Mouse (Mus musculus): ENCODE measurements around the gene Myoz2. TPM values are rescaled to one million over a fixed set of nuclear protein-coding genes. Genes with fewer than 3 reads are reported as not detected.

Gene Myoz2
- polyA plus RNA-seq, 1 experiment from 2014 or later: not detected

DNA sequence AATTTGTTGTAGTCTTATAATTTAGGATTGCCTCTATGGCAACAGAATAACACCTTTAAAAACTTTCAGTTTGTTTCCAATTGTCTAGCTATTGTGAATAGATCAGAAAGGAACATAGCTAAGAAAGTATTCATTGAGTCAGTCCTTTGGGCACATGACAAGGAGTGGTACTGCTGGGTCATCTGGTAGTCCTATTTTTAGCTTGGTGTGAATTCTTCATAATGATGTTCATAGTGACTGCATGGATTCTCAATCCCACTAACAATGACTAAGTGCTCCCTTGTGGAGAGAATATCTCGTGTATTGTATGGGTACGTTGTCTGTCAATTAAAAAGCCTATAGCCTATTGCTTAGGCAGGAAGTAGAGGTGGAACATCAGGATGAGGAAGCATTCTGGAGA is 16.0 kb downstream of the Myoz2 start:
- H3K36me3 ChIP-seq (ENCODE audit: insufficient read depth, low read length): no peaks in the 10 kb centered on the region
- 84% methylated on average over 2 of the region's 2 CpGs for WGBS

DNA sequence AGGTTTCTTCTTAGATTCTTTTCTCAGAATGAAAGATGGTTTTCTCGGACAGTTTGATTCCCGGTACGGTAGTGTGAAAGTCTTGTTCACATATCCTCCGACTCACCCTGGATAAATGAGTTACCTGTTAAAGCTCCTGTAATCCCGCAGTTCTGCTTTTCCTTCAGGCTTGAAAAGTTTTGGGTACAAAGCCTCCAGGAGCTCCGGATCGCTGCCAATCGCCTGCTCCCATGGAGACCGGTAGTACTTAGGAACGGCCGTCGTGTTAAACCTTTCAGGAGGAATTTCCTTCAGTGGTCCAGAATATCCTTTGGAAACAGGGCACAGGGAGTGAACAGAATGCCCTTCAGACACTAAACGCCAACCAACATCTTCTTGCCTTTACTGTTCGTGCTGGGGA is 21.3 kb downstream of the Myoz2 start:
- Histone ChIP-seq H3K4me2 (ENCODE audit: low read length) (no peak overlapping the region), H3K36me3 (ENCODE audit: insufficient read depth, low read length) (no peaks in the 10 kb centered on the region), H3K9me3 (replicated peaks; ENCODE audit: low read length) (no peaks in the 10 kb centered on the region), H3K27me3 (ENCODE audit: insufficient read depth, low read length) (no peaks in the 10 kb centered on the region), H3K4me3 (replicated peaks; ENCODE audit: low read depth, low read length) (no peak overlapping the region), H3K27ac (no peak overlapping the region), H3K9ac (ENCODE audit: low read depth, low read length) (no peak overlapping the region), H3K4me1 (replicated peaks; ENCODE audit: insufficient read depth, low read length) (no peaks in the 10 kb centered on the region)
- no peak for DNase-seq (ENCODE audit: low spot score)
- ATAC-seq (replicated peaks; ENCODE audit: low FRiP score, low read depth): no peak
- no peak for TF ChIP-seq CTCF (IDR thresholded peaks at IDR 0.05; ENCODE audit: low read depth)
- 80% methylated on average over 14 of the region's 14 CpGs for WGBS

More for the DNA sequence above, 16.0 kb downstream of the Myoz2 start:
- H3K4me2 ChIP-seq (ENCODE audit: low read length): no peak overlapping the region
- DNase-seq (ENCODE audit: low spot score) (no peak), ATAC-seq (replicated peaks; ENCODE audit: low FRiP score, low read depth) (no peak)
- no peaks in the 10 kb centered on the region for H3K9me3 ChIP-seq (replicated peaks; ENCODE audit: low read length)
- no peaks in the 10 kb centered on the region for H3K27me3 ChIP-seq (ENCODE audit: insufficient read depth, low read length)
- no peak overlapping the region for H3K4me3 ChIP-seq (replicated peaks; ENCODE audit: low read depth, low read length)
- no peak overlapping the region for H3K27ac ChIP-seq
- H3K9ac ChIP-seq (ENCODE audit: low read depth, low read length): no peak overlapping the region
- TF ChIP-seq CTCF (IDR thresholded peaks at IDR 0.05; ENCODE audit: low read depth): no peak
- no peaks in the 10 kb centered on the region for H3K4me1 ChIP-seq (replicated peaks; ENCODE audit: insufficient read depth, low read length)

DNA sequence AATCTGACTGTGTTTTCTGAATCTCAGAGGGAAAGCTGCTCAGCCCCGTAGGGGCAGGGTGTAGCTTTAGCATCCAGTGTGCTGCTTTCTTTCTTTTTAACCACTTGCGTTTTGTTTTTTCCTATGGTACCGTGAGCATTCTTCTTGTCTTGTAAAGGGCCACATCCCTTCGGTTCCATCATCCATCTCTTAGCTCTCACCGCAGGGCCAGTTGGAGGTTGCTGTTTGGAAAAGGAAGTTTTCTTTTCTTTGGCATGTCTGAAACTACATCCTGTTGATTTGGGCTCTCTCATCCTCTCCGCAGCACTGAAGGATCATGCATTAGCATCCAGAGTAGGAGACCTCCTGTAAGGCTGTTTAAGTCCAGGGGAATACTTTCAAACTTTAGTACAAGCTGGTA is 25.4 kb downstream of the Myoz2 start:
- DNase-seq (ENCODE audit: low spot score) (peak; percentile 75), ATAC-seq (replicated peaks; ENCODE audit: low FRiP score, low read depth) (no peak)
- Histone ChIP-seq H3K36me3 (ENCODE audit: insufficient read depth, low read length) (no peaks in the 10 kb centered on the region), H3K9me3 (replicated peaks; ENCODE audit: low read length) (no peaks in the 10 kb centered on the region), H3K27me3 (ENCODE audit: insufficient read depth, low read length) (no peaks in the 10 kb centered on the region), H3K9ac (ENCODE audit: low read depth, low read length) (no peak overlapping the region), H3K4me3 (replicated peaks; ENCODE audit: low read depth, low read length) (no peak overlapping the region), H3K27ac (no peak overlapping the region), H3K4me2 (ENCODE audit: low read length) (no peak overlapping the region), H3K4me1 (replicated peaks; ENCODE audit: insufficient read depth, low read length) (no peaks in the 10 kb centered on the region)
- WGBS: 43% methylated on average over 6 of the region's 6 CpGs
- TF ChIP-seq CTCF (IDR thresholded peaks at IDR 0.05; ENCODE audit: low read depth): no peak

DNA sequence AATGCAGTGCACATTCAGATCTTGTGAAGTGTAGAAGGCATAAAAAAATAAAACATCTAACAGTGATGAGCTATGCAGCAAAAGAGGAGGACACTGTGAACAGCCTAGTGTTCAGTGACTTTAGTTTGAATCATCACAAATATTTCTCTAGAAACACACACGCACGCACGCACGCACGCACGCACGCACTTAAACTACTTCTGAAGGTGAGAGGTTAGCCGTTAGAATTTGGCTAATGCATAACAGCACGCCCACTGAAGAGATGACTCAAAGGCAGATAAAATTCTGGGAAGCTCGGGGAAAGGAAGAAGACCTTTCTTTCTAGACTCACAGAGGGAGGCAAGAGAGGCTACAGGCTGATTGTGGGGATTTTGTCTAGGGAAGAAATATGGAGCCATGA is 27.4 kb downstream of the Myoz2 start:
- Histone ChIP-seq H3K27ac (no peak overlapping the region), H3K4me3 (replicated peaks; ENCODE audit: low read depth, low read length) (no peak overlapping the region), H3K4me2 (ENCODE audit: low read length) (no peak overlapping the region), H3K36me3 (ENCODE audit: insufficient read depth, low read length) (no peaks in the 10 kb centered on the region), H3K27me3 (ENCODE audit: insufficient read depth, low read length) (no peaks in the 10 kb centered on the region), H3K4me1 (replicated peaks; ENCODE audit: insufficient read depth, low read length) (no peaks in the 10 kb centered on the region), H3K9me3 (replicated peaks; ENCODE audit: low read length) (no peaks in the 10 kb centered on the region), H3K9ac (ENCODE audit: low read depth, low read length) (no peak overlapping the region)
- TF ChIP-seq CTCF (IDR thresholded peaks at IDR 0.05; ENCODE audit: low read depth): no peak
- 64% methylated on average over 10 of the region's 10 CpGs for WGBS
- DNase-seq (ENCODE audit: low spot score) (no peak), ATAC-seq (replicated peaks; ENCODE audit: low FRiP score, low read depth) (no peak)

DNA sequence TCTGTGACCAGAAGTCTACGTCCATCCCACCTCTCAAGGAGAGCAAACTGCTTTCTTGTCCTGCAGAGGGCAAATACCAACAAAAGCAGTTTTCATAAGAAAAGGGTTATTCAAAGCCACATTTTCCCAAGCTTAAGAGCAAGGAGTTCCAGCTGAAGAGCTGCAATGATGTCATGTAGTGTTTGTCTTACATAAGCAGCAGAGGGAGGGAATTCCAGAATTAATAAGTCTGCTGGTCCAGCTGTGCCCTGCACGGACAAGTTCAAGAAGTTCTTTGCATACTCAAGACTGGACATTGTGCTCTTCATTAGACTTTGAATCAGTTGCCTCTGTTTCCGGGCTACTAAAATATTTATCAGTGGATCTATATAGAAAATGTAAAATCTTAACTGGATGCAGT is 33.8 kb downstream of the Myoz2 start:
- no peaks in the 10 kb centered on the region for H3K4me1 ChIP-seq (replicated peaks; ENCODE audit: insufficient read depth, low read length)
- no peaks in the 10 kb centered on the region for H3K9me3 ChIP-seq (replicated peaks; ENCODE audit: low read length)
- no peak for TF ChIP-seq CTCF (IDR thresholded peaks at IDR 0.05; ENCODE audit: low read depth)
- no peak overlapping the region for H3K4me3 ChIP-seq (replicated peaks; ENCODE audit: low read depth, low read length)
- no peaks in the 10 kb centered on the region for H3K36me3 ChIP-seq (ENCODE audit: insufficient read depth, low read length)
- WGBS: 68% methylated on average over 3 of the region's 3 CpGs
- H3K27ac ChIP-seq: no peak overlapping the region
- no peak overlapping the region for H3K4me2 ChIP-seq (ENCODE audit: low read length)
- no peaks in the 10 kb centered on the region for H3K27me3 ChIP-seq (ENCODE audit: insufficient read depth, low read length)
- DNase-seq (ENCODE audit: low spot score) (no peak), ATAC-seq (replicated peaks; ENCODE audit: low FRiP score, low read depth) (no peak)
- H3K9ac ChIP-seq (ENCODE audit: low read depth, low read length): no peak overlapping the region

DNA sequence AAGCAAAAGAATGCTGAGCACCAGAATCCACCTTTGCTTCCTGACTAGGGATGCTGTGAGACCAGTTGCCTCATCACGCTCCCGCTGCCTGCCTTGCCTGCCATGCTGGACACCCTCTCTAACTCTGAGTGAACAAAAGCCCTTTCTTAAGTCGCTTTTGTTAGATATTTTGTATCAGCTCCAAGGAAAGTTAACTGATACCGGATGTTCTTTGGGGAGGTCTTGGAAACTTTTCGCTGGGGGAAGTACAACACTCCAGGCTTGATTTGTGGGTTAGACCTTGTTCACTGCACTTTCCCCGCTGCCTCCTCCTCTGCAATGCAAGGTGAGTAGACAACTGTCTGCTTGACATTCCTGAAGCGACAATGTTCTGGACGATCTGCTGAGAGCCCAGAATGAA is 36.3 kb downstream of the Myoz2 start:
- peaks cover 3% of the 10 kb centered on the region; the same call in 1 of the 2 replicates for H3K36me3 ChIP-seq (ENCODE audit: insufficient read depth, low read length)
- DNase-seq (ENCODE audit: low spot score) (peak; percentile 47), ATAC-seq (replicated peaks; ENCODE audit: low FRiP score, low read depth) (no peak)
- H3K9ac ChIP-seq (ENCODE audit: low read depth, low read length): no peak overlapping the region
- no peak overlapping the region for H3K4me2 ChIP-seq (ENCODE audit: low read length)
- no peaks in the 10 kb centered on the region for H3K27me3 ChIP-seq (ENCODE audit: insufficient read depth, low read length)
- WGBS: 43% methylated on average over 8 of the region's 8 CpGs
- no peaks in the 10 kb centered on the region for H3K4me1 ChIP-seq (replicated peaks; ENCODE audit: insufficient read depth, low read length)
- H3K27ac ChIP-seq: no peak overlapping the region
- no peak overlapping the region for H3K4me3 ChIP-seq (replicated peaks; ENCODE audit: low read depth, low read length)
- no peaks in the 10 kb centered on the region for H3K9me3 ChIP-seq (replicated peaks; ENCODE audit: low read length)
- no peak for TF ChIP-seq CTCF (IDR thresholded peaks at IDR 0.05; ENCODE audit: low read depth)

DNA sequence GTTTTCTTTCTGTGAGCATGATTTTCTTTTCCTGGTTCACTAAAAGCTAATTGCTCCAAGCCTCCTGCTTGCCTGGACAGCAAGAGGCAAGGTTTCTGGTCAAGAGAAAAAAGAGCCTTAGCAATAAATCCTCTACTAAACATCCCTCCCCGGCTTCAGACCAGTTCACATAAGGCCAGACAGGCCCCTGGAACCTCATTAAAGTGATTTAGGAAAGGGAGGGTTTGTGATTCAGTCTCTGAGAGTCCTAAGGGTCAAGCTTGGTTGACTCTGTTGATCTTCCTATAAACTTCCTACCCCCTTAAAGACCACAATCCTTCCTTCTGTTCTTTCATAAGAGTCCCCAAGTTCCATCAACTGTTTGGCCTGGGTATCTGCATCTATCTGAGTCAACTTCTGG is 37.8 kb downstream of the Myoz2 start:
- H3K4me2 ChIP-seq (ENCODE audit: low read length): no peak overlapping the region
- H3K27me3 ChIP-seq (ENCODE audit: insufficient read depth, low read length): no peaks in the 10 kb centered on the region
- no peak overlapping the region for H3K27ac ChIP-seq
- no peak overlapping the region for H3K9ac ChIP-seq (ENCODE audit: low read depth, low read length)
- H3K4me3 ChIP-seq (replicated peaks; ENCODE audit: low read depth, low read length): no peak overlapping the region
- TF ChIP-seq CTCF (IDR thresholded peaks at IDR 0.05; ENCODE audit: low read depth): no peak
- H3K4me1 ChIP-seq (replicated peaks; ENCODE audit: insufficient read depth, low read length): no peaks in the 10 kb centered on the region
- WGBS: 7% methylated on average over 1 of the region's 1 CpGs
- peak; percentile 66 for DNase-seq (ENCODE audit: low spot score)
- ATAC-seq (replicated peaks; ENCODE audit: low FRiP score, low read depth): peak; percentile 46; the same call in 1 of the 2 replicates
- H3K36me3 ChIP-seq (ENCODE audit: insufficient read depth, low read length): peaks cover 3% of the 10 kb centered on the region; the same call in 1 of the 2 replicates
- no peaks in the 10 kb centered on the region for H3K9me3 ChIP-seq (replicated peaks; ENCODE audit: low read length)
